Mouse (Mus musculus) embryonic facial prominence, embryonic 12.5 days (tissue): ENCODE data around the gene Paics. TPM values are rescaled to one million over a fixed set of nuclear protein-coding genes. Genes with fewer than 3 reads are reported as not detected.

ENCODE experiments used
- ATAC-seq: fragments of 200-750 bp; cut with Nextera tagmentation; 2 replicates; pipeline ENCODE4 v1.8.0; 2017; ENCODE audit not compliant: insufficient number of reproducible peaks, insufficient read depth, low FRiP score, low TSS enrichment
- H3K27ac ChIP-seq: fragments of 300-500 bp; sonication (generic); 2 replicates; pipeline ENCODE4 v1.5.1; 2016; ENCODE audit warnings: mild to moderate bottlenecking
- H3K27me3 ChIP-seq: fragments of 300-500 bp; sonication (generic); 2 replicates; pipeline ENCODE4 v1.6.1; 2016; ENCODE audit warnings: mild to moderate bottlenecking, moderate library complexity
- H3K36me3 ChIP-seq: fragments of 300-500 bp; sonication (generic); 2 replicates; pipeline ENCODE4 v1.6.1; 2016; ENCODE audit warnings: mild to moderate bottlenecking
- H3K4me1 ChIP-seq: fragments of 300-500 bp; sonication (generic); 2 replicates; pipeline ENCODE4 v1.6.1; 2016
- H3K4me2 ChIP-seq: fragments of 300-500 bp; sonication (generic); replicated peaks from 2 replicates; pipeline ENCODE4 v1.6.1; 2016; ENCODE audit warnings: mild to moderate bottlenecking, moderate library complexity
- H3K4me3 ChIP-seq: fragments of 300-500 bp; sonication (generic); 2 replicates; pipeline ENCODE4 v1.5.1; 2016; ENCODE audit warnings: mild to moderate bottlenecking
- H3K9ac ChIP-seq: fragments of 300-500 bp; sonication (generic); 2 replicates; pipeline ENCODE4 v1.6.1; 2016; ENCODE audit warnings: mild to moderate bottlenecking, moderate library complexity
- H3K9me3 ChIP-seq: fragments of 300-500 bp; sonication (generic); 2 replicates; pipeline ENCODE4 v1.6.1; 2016; ENCODE audit warnings: mild to moderate bottlenecking, moderate library complexity
- WGBS: fragments of 180-500 bp; shearing (Covaris S2); methylation state at CpG from one replicate; pipeline ENCODE4 v1.1.7; 2016; 5-methylcytosine and 5-hydroxymethylcytosine counted together
- polyA plus RNA-seq: library from polyadenylated mRNA; unstranded; fragments of >200 nt; fragmentation: Nextera tagmentation; extraction: Ambion mirVana; gene quantifications from 2 replicates; pipeline ENCODE4 v1.2.1, GENCODE M21; 2016

The Paics gene
- polyA plus RNA-seq, 1 experiment from 2014 or later = 308 TPM

DNA sequence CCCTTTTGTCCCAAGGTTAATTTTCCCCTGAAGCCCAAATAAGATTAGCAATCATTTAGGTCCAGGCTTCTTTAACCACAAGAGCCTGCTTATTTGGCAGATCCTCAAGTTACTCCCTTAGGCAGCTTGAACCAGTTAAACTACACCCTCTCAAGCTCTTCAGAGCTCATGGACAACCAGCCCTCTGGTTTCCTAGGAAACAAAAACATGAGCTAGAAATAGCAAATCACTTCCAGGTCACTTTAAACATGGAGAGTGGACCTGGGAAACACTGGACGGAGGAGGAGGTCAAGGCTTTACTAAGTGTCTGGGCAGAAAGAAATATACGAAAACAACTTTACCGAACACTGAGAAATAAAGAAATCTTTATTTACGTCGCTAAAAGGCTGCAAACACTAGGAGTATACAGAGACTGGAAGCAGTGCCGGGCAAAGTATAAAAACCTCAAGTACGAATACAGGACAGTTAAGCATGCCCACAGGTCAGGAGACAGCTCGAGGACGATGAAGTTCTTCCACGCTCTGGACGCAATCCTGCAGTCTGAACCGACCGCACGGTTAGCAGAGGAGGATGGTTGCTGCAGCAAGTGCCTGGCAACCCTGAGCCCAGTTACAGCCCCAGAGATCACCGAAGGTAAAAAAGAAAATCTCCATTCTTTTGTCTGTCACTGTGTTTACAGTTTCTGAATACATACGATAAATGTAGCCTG is 22.8 kb upstream of the Paics start:
- Histone ChIP-seq H3K4me1 (peaks cover 24% of the 10 kb centered on the region), H3K4me3 (no peak overlapping the region), H3K4me2 (peak overlapping the region; percentile 18), H3K9me3 (no peaks in the 10 kb centered on the region), H3K27me3 (no peaks in the 10 kb centered on the region), H3K27ac (peak overlapping the region; percentile 76), H3K9ac (no peak overlapping the region), H3K36me3 (peaks cover 24% of the 10 kb centered on the region)
- ATAC-seq = peak; percentile 64; the same call in 1 of the 2 replicates
- 58% methylated on average over 16 of the region's 16 CpGs for whole genome bisulfite sequencing

DNA sequence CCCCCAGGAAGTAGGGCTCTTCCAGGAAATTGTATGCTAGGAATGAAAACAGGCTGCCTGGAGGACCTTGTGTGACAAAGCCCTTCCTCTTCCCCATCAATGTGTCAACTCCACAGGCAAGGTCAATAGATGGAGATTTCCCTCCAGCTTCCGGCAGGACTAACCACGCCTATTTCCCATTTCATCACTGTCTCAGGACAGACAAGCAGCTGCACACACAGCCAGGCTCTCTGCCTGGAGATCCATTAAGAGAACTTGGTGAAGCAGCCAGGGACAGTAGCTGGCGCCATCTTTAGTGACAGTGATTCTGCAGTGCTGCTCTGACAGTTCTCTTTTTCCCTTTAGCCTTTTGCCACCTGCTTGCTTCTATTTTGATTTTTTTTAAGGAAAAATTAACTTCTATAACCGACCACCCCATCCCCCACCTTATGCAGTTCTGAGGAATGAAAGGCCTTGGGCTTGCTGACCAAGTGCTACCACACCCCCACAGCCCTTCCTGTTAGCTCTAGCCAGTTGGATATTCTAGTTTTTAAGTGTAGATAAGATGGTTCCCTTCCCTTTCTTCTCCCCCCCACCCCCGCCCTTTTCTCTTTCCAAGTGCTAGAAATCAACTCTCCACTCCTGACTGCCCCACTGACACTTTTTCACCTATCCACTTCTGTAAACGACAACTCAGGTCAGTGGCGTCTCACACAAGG is 21.8 kb upstream of the Paics start:
- Histone ChIP-seq H3K27ac (no peak overlapping the region), H3K36me3 (peaks cover 20% of the 10 kb centered on the region)
- 74% methylated on average over 7 of the region's 7 CpGs for WGBS

DNA sequence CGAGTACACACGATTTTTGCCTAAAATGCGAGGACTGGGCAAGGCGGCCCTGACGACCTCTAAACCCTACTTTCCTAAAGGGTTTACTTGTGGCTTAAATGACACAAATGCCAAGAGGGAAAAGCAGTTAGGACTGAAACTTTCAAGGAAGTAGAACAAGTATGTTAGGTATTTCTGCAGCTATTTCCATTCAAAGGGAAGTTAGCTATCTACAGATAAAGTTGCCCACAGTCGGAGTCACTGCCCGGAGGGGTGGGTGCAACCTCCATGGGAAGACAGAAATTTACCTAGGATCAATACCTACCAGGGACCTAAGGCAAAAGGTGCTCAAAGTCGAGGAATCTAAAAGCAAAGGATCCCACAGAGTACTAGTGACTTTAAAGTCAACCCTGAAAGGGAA is 11.4 kb upstream of the Paics start:
- Histone ChIP-seq H3K4me2 (no peak overlapping the region), H3K27ac (no peak overlapping the region), H3K36me3 (peaks cover 13% of the 10 kb centered on the region; the same call in 1 of the 2 replicates), H3K9ac (no peak overlapping the region), H3K9me3 (no peaks in the 10 kb centered on the region), H3K4me3 (no peak overlapping the region), H3K4me1 (no peaks in the 10 kb centered on the region), H3K27me3 (no peaks in the 10 kb centered on the region)
- ATAC-seq = no peak
- WGBS = 94% methylated on average over 8 of the region's 8 CpGs

More for the DNA sequence above, 21.8 kb upstream of the Paics start:
- Histone ChIP-seq H3K9ac (no peak overlapping the region), H3K4me1 (peaks cover 24% of the 10 kb centered on the region), H3K4me3 (no peak overlapping the region), H3K4me2 (no peak overlapping the region), H3K27me3 (no peaks in the 10 kb centered on the region), H3K9me3 (no peaks in the 10 kb centered on the region)
- no peak for ATAC-seq

DNA sequence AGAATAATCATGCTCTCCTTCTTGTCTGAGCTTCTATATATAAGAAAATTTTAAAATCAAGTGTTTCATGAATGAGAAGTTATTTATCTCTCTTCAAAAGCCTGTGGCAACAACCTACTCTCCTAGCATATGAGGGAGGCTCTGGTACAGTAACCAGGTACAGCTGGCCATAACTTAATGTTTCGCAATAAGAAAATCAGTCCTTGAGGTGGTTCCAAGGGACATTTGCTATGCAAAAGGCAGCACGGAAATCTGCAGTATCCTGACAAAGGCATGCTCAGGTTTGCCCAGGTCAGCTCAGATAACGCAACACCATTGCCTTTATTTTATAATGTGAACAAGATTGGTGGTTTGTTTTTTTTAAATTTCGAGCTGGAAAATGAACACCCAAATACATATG is 9.1 kb upstream of the Paics start:
- H3K9me3 ChIP-seq = no peaks in the 10 kb centered on the region
- peaks cover 21% of the 10 kb centered on the region; the same call in 1 of the 2 replicates for H3K36me3 ChIP-seq
- H3K4me2 ChIP-seq = no peak overlapping the region
- H3K4me1 ChIP-seq = peaks cover 7% of the 10 kb centered on the region; the same call in 1 of the 2 replicates
- H3K27me3 ChIP-seq = no peaks in the 10 kb centered on the region
- H3K4me3 ChIP-seq = no peak overlapping the region
- 82% methylated on average over 4 of the region's 4 CpGs for WGBS
- H3K27ac ChIP-seq = no peak overlapping the region
- ATAC-seq = no peak
- H3K9ac ChIP-seq = no peak overlapping the region

DNA sequence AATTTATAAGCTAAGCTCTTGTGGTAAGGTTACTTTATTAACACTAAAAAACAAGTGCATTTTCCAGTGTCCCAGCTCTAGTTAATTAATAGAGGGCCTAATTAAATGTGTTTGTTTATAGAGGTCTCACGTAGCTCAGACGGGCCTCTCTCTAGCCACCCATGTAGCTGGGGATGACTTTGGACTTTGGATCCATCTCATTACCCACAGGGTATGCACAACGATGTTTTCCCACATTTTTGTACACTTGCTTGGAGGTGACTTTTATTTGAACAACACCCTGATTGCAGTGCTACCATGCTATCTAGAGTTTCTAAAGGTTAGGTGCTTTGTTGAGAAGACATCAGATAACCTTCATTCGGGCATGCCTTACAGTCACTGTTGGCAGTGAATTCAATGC is 8.6 kb upstream of the Paics start:
- H3K9me3 ChIP-seq = no peaks in the 10 kb centered on the region
- H3K9ac ChIP-seq = no peak overlapping the region
- H3K4me2 ChIP-seq = no peak overlapping the region
- no peak overlapping the region for H3K4me3 ChIP-seq
- WGBS = 89% methylated on average over 4 of the region's 4 CpGs
- H3K27me3 ChIP-seq = no peaks in the 10 kb centered on the region
- H3K4me1 ChIP-seq = peaks cover 7% of the 10 kb centered on the region; the same call in 1 of the 2 replicates
- H3K27ac ChIP-seq = no peak overlapping the region
- ATAC-seq = no peak
- peaks cover 21% of the 10 kb centered on the region; the same call in 1 of the 2 replicates for H3K36me3 ChIP-seq

DNA sequence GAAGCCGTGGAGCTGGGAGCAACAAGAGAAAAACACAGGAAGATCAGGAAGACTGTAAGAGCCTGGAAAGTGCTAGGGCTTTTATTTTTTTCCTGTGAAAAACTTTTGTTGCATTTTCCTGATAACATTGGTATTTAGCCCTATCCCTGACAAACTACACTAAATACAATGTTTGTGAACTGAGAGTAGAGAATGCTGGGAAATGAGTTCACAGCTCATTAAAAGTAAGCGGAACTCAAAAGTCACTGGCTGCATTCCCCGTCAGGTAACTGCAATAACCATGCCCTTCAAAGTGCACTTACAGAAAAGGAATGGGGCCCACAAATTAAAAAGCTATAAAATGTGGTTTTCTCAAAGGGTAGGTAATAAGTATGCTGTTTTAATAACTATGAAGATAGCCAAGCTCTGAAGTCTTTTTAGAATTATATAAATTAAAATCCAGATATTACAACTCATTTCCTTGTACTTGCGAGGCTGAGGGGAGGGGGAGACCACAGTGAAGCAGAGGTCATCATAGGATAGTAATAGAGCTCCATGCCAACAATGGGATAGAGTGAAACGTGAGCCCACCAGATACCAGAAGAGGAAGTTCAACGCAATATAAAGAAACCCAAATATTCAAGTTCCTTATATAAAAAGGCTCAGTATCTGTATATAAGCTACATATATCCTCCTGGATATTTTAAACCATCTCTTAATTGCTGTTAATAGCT is 6.0 kb upstream of the Paics start:
- Histone ChIP-seq H3K9ac (no peak overlapping the region), H3K4me3 (no peak overlapping the region), H3K9me3 (no peaks in the 10 kb centered on the region), H3K36me3 (0 out of 2 replicates have a peak, but pooled peaks cover 13% of the 10 kb centered on the region), H3K27me3 (no peaks in the 10 kb centered on the region), H3K27ac (no peak overlapping the region), H3K4me2 (no peak overlapping the region), H3K4me1 (peaks cover 16% of the 10 kb centered on the region)
- ATAC-seq = no peak
- WGBS = 74% methylated on average over 6 of the region's 6 CpGs

DNA sequence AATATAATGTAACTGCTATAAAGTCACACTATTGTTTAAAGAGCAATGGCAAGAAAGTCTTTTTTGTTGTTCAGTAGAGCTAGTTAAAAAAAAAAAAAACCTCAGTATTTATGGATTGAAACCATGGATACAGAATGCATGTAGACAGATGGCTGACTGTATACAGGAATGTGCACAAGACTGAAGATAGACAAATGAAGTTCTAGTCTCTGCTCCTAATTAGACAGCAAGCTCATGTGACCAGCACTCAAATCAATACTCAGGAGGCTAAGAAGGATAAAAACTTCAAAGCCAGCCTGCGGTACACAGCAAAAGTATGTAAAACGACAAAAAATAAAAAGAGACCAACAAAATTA is 5.5 kb upstream of the Paics start:
- H3K4me1 ChIP-seq = peaks cover 18% of the 10 kb centered on the region
- 75% methylated on average over 2 of the region's 2 CpGs for WGBS
- H3K4me3 ChIP-seq = no peak overlapping the region
- no peak for ATAC-seq
- 0 out of 2 replicates have a peak, but pooled peaks cover 10% of the 10 kb centered on the region for H3K36me3 ChIP-seq
- H3K9ac ChIP-seq = no peak overlapping the region
- H3K9me3 ChIP-seq = no peaks in the 10 kb centered on the region
- H3K4me2 ChIP-seq = no peak overlapping the region
- no peaks in the 10 kb centered on the region for H3K27me3 ChIP-seq
- no peak overlapping the region for H3K27ac ChIP-seq

DNA sequence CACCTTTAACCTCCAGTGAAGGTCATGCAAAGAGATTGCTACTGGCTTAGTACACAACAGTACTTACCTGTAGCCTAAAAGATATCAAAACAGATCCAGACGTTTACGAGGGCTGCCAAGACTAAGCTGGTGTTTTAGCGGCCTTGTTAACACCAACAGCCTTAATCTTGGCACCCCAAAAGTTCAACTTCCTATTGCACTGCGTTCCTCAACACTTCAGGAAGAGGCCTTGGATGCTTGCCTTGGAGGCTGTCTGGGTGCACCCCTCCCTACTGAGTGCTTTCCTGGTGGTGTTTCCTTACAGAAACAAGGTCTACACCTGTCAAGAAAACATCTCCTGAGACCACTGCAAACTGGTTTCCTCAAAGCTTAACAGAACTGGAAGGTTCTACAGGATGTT is 4.0 kb upstream of the Paics start:
- Histone ChIP-seq H3K36me3 (0 out of 2 replicates have a peak, but pooled peaks cover 8% of the 10 kb centered on the region), H3K9ac (no peak overlapping the region), H3K4me3 (no peak overlapping the region), H3K27ac (no peak overlapping the region), H3K27me3 (no peaks in the 10 kb centered on the region), H3K4me1 (peaks cover 18% of the 10 kb centered on the region), H3K9me3 (no peaks in the 10 kb centered on the region), H3K4me2 (no peak overlapping the region)
- 90% methylated on average over 4 of the region's 4 CpGs for WGBS
- ATAC-seq = no peak

DNA sequence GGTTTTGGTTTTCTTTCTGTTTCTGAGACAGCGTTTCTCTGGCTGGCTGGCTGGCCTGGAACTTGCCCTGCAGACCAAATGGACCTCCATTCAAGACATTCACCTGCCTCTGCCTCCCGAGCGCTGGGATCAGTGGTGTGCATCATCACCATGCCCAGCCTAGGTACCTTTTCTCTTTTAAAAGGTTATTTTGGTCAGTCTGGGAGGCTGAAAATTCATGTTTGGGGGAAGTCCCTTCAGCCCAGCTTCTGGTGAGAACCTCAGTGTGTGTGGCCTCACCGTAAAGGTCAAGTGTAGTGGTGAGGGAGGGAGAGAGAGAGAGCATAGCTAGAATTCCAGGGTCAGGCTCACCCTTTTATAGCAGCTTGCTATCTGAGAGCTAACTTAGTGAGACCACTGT is 3.3 kb upstream of the Paics start:
- Histone ChIP-seq H3K36me3 (0 out of 2 replicates have a peak, but pooled peaks cover 8% of the 10 kb centered on the region), H3K9ac (no peak overlapping the region), H3K27me3 (no peaks in the 10 kb centered on the region), H3K27ac (no peak overlapping the region), H3K4me2 (no peak overlapping the region), H3K4me1 (peaks cover 23% of the 10 kb centered on the region), H3K4me3 (no peak overlapping the region), H3K9me3 (no peaks in the 10 kb centered on the region)
- ATAC-seq = no peak
- 89% methylated on average over 4 of the region's 4 CpGs for WGBS

DNA sequence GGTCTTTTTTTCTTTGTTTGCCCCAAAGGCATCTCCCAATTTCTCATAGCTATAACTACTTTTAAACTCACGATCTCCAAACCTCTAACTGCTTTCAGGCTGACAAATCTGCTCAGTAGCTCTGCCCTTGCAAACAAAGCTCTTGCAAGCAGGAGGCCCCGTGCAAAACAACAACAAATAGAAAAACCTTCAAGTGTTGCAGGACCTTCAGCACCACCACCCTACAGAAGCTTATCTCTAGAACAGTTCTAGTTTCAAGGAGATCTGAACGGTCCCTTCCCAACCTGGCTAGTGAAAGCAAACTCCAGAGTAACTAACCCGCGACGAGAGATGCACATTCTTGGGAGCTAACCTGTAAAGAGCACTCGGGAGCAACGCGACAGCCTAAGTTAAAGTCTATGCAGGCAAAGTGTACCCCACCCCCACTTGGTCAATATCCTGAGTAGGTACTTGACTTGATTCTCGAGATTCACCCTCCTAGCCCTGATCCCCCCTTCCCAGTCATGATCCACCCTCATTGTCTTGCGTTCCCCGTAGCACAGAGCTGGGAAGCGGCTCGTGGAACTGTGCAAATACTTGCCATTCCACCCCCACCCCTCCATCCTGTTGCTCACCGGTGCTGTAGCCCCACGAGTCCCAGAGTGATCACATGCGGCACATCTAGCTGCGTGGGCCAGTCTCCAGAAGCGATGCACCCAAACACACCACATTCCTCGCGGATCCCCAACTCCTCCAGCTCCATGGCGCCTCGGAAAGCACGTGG is 583 bp upstream of the Paics start:
- Histone ChIP-seq H3K4me1 (peaks cover 28% of the 10 kb centered on the region), H3K4me2 (peak overlapping the region; percentile 82), H3K27me3 (no peaks in the 10 kb centered on the region), H3K9ac (peak overlapping the region; percentile 68), H3K9me3 (no peaks in the 10 kb centered on the region), H3K36me3 (0 out of 2 replicates have a peak, but pooled peaks cover 14% of the 10 kb centered on the region), H3K27ac (peak overlapping the region; percentile 94), H3K4me3 (peak overlapping the region; percentile 76)
- peak; percentile 39 for ATAC-seq
- WGBS = under 1% methylated on average over 24 of the region's 24 CpGs
